Mouse (Mus musculus) T-cell, adult 2 months (primary cell): Measurements from ENCODE around the gene Wnt3.

Source experiments
- DNase-seq: peaks from one replicate; pipeline ENCODE4 v3.0.0; 2022; ENCODE audit warnings: low spot score

Wnt3 gene

DNA sequence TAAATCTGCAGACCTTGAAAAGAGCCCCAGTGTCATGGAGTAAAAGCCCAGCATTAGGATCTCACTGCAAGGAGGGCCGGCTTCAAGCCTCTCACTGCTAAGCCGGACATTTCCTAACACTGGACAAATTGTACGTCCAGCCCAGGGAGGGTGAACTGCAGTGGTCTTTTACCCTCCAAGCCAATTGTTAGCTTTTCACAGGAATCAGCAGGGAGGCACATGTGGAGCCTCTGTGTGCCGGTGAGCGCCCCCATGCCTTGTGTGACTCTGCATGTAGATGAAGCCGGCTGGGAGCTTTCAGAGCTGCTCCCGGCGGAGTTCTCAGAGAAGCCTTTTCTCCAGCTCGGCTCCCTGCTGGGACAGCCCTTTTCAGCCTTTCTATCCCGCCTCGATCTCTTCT lies 66.9 kb downstream of the Wnt3 start:
- DNase-seq = no peak

DNA sequence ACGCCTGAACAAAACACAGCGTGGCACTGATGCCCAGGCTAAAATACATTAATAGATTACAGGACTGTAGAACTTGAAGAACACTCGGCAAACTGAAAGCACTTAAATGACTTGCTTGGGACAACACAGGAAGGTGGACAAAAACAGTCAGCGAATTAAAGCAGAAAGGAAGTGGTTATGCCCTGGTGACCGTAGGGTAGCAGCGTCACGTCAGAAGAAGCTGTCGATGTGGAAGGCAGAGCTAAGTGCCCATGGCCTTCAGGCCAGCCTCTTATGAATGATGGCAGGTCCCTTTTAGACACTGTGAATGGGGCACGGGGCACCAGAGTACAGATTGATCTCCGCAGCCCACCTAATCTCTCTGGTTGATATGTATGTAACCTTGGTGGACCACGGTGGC lies 74.3 kb downstream of the Wnt3 start:
- DNase-seq = no peak

DNA sequence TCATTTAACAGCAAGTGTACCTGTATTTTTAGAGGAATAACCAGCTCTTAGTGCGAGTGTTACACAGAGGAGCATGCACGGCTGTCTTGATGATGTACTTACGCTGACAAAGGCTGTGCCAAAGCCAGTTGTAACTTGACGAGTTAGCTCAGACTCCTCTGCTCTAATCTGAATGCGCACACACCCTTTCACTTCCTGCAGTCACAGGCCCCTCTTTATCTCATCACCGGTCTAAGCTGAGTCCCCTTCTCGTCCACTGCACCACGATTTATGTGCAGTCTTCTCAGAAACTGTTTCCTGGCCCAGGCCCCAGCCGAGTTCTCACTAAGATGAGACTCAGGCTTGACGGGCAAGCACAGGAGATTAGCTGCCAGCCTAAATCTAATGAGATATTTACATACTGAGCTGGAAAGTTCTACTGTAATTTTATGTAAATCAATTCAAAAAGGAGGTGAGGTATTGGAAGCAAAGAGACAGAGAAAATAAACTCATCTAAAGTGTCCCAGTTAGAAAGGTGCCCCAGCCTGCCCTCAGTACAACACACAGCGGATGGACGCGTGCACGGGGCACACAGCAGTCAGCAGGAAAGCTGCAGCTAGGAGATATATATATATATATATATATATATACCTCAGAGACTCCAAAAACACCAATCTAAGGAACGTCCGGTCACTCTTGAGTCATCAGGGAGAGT lies 78.8 kb downstream of the Wnt3 start:
- no peak for DNase-seq

DNA sequence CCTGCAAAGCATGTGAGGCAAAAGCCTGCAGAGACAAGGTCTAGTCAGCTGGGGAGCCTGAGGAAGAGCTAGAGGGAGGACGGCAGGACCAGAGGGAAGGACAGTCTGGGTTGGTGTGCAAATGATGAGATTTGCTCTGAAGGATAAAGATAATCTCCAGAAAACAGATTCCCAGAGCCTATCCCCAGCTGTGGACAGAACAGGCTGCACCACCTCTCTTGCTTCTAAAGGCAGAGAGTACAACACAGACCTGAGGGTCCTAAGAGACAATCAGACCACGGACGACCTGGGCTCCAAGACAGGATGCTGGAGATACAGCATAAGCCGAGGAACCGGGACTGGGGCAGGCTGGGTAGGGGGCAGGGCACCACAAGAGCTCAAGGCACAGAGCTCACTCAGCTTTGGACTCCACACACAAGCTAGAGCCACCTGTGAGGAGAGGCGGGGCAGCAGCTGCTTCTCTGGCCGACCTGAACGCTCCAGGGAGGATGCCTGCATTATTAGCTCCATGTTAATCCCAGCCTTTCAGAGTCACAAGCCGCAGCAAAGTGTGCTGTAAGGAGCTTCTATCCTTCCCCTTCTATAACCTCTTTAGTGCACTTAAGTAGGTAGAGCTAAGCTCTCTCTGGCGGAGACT lies 79.5 kb downstream of the Wnt3 start:
- DNase-seq = no peak

DNA sequence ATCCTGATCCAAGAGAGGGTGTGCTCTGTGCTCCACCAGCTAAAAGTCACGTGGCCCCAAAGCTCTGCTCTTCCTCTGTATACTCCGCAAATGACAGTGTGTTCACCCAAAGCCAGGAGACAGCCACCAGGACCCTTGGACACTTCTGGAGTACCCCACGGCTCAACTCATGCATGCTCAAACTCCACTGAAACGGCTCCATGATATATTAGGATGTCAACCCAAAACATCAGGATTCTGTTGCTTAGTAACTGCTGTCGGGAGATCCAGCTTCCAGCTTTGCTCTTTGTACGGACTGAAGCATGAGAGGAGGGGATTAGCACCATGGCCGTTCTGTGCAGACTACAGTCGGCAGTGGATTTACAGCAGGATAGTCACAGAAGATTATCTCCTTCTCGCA lies 80.3 kb downstream of the Wnt3 start:
- DNase-seq = no peak

DNA sequence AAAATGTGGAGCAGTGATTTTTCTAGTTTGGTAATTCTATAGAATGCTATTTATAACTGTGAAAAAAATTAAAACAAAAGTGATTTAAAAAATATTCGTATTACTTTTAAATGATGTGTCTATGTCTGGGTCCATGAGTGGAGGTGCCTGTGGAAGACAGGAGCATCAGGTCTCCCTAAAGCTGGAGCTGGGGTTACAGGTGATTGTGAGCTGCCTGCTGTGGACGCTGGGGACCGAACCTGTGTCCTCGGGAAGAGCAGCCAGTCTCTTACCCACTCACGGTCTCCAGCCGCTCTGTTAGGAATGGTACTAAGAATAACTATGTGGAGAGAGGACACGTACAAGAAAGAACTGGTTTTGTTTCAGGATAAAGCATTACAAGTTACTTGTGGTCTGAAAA lies 82.7 kb downstream of the Wnt3 start:
- no peak for DNase-seq

DNA sequence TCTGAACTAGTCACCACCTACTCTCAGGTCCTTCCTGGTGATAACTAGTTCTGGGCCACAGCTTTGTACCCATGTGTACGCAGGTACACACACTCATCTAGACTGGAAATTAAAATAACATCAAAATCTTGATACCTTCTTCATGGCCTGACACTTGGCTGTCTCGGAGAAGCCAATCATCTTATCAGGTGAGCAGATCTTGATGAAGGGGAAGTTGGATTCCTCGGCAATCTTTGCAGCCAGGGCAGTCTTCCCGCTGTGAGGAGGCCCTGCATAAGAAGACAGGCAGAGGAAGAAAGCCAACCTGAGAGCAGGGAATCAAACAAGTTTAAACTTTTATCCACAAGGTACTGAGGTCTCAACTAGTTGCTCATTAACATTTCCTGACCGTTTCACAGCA lies 84.8 kb downstream of the Wnt3 start:
- DNase-seq = no peak

DNA sequence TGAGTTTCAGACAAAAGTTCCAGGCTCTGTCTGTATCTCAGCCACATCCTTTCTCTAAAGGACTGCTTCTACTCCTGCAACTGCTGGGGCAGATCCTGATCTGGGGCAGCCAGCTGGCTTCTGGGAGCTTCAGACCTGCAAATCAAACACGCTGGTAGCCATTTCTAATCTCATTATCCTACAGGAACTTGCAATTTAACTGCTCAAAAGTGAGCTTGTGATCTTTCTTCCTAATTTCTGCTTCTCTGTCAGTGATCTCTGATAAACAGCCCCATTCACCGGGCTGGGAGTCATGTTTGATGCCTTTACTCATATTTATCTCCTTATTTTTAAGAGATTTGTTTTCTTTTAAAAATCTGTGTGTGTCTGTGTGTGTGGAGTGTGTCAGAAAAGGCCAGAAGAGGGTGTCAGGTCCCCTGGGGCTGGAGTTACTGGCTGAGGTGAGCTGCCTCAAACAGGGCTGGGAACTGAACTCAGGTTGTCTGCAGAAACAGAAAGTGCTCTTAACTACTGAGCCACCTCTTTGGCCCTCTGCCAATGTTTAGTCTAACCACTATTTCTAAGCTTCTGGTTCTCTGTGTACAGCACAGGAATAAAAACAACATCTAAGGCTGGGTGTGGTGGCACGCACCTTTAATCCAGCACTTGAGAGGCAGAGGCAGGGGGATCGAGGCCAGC lies 86.1 kb downstream of the Wnt3 start:
- no peak for DNase-seq

DNA sequence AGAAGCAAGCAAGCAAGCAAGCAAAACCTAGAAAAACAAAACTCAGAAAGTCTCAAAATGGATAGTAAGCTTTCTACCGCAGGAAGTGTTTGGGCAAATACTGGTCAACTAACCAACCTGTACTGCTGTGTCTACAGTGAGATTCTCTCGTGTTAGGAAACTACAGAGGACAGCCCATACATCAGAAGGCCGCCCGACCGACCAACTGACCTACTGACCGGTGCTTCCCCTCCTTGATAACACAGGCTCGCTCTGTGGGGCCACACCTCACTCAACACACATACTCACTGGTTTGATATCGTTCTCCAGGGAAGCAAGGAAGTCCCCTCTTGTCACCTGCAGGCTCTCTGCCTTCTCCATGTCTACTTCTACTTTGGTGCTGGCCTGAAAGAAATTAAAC lies 89.0 kb downstream of the Wnt3 start:
- DNase-seq = no peak

DNA sequence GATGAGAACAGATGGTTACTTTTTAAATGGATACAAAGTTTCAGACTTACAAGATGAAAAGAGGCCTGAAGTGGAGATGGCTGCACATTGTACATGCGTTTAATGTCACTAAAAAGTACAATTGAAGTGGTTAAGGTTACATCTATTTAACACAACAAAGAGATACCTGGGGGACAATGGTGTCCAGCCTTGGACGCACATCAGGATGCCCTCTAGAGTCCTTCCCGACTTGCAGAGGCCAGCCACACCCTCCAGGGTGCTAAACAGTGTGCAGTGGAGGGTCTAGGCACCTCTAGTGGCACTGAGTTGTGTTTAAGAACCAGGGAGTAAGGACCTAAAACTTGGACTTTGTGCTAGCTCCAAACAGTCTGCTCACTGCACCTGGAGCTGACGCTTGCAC lies 90.5 kb downstream of the Wnt3 start:
- no peak for DNase-seq

DNA sequence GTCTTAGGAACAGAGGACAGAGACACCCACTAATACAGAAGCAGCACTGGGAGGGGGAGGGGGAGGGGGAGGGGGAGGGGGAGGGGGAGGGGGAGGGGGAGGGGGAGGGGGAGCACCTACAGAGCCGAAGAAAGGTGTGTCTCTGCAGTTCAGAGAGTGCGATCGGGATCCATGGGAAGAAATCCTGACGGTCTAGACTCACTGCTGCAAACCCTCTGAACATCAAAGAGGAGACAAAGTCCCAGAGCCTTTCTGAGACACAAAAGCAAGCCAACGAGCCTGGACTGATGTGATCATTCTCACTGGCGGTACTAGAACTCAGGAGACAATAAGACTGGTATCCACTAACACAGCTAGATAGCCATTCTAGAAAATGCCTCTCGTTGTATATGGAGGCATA lies 91.4 kb downstream of the Wnt3 start:
- DNase-seq = no peak
